26 mouse cellular contexts compared by ENCODE assay signal in the genomic region with DNA sequence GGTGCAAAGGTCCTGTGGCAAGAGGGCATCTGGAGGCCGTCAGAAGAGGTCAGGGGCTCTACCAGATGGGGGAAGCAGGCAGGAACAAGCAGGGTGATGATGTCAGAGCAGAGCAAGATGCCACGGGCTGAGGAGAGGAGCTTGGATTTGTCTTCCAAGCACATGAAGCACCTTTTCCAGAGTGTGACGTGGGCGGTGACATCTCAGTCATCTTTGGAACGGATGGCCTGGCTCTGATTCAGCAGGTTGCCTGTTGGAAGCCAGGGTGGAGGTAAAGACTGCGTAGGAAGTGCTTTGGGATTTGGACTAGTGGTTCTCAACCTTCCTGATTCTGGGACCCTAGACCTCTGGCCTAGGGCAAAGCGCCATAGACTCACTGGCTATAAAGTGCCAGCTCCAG. TPM values are rescaled to one million over a fixed set of nuclear protein-coding genes. Genes with fewer than 3 reads are reported as not detected.
DNase-seq lines count a peak whose midpoint lies in the region; ATAC-seq and TF ChIP-seq lines count a peak whose summit lies in the region.
"Had no signal": no experiment of that assay in that cellular context is flagged by ENCODE, and none has a peak within 500 bp of the region (broad histone marks: within the 10 kb centered on the region; RNA-seq: fewer than 3 reads in every experiment).

No protein-coding gene starts in this region.

- H3K9ac ChIP-seq in intestine, embryonic 16.5 days (ENCODE audit: low read depth, low read length): no peak overlapping the region
- no peak overlapping the region for H3K9ac ChIP-seq in kidney, embryonic 16.5 days (replicated peaks; ENCODE audit: low read length)
- H3K9ac ChIP-seq: heart, embryonic 15.5 days; neural tube, embryonic 12.5 days had no signal

- H3K4me2 ChIP-seq in intestine, embryonic 16.5 days (ENCODE audit: low read depth, low read length): no peak overlapping the region
- no peak overlapping the region for H3K4me2 ChIP-seq in kidney, embryonic 16.5 days (replicated peaks; ENCODE audit: low read depth, low read length)
- H3K4me2 ChIP-seq: heart, embryonic 15.5 days; liver, embryonic 11.5 days; neural tube, embryonic 12.5 days had no signal

- H3K4me3 ChIP-seq in cortical plate, adult 2 months (ENCODE audit: insufficient read depth, low read length): no peak overlapping the region
- no peak overlapping the region for H3K4me3 ChIP-seq in intestine, embryonic 16.5 days (ENCODE audit: low read length)
- H3K4me3 ChIP-seq in kidney, embryonic 16.5 days (ENCODE audit: low read length): no peak overlapping the region
- H3K4me3 ChIP-seq: gastrocnemius, adult 2 months; heart, embryonic 15.5 days; hindbrain, embryonic 10.5 days; limb, embryonic 10.5 days; midbrain, embryonic 10.5 days; neural tube, embryonic 12.5 days had no signal

- no peaks in the 10 kb centered on the region for H3K9me3 ChIP-seq in intestine, embryonic 16.5 days (ENCODE audit: control insufficient read depth, low read length)
- H3K9me3 ChIP-seq in kidney, embryonic 16.5 days (ENCODE audit: low read length): no peaks in the 10 kb centered on the region
- H3K9me3 ChIP-seq: heart, embryonic 15.5 days; hindbrain, embryonic 10.5 days; limb, embryonic 10.5 days; midbrain, embryonic 10.5 days; neural tube, embryonic 12.5 days had no signal

- no peak for TF ChIP-seq POLR2A in cortical plate, adult 2 months (IDR thresholded peaks at IDR 0.05; ENCODE audit: extremely low read depth, insufficient read depth, low read length)

- peaks cover 5% of the 10 kb centered on the region; the same call in 1 of the 2 replicates for H3K4me1 ChIP-seq in cortical plate, adult 2 months (ENCODE audit: control insufficient read depth, insufficient read depth, low read length)
- H3K4me1 ChIP-seq in intestine, embryonic 16.5 days (ENCODE audit: control insufficient read depth, insufficient read depth, low read length): peaks cover 12% of the 10 kb centered on the region
- H3K4me1 ChIP-seq in kidney, embryonic 16.5 days (ENCODE audit: insufficient read depth, low read length): peaks cover 18% of the 10 kb centered on the region

- H3K27me3 ChIP-seq in intestine, embryonic 16.5 days (replicated peaks; ENCODE audit: control insufficient read depth, insufficient read depth, low read length): peaks cover 28% of the 10 kb centered on the region; the same call in 1 of the 2 replicates
- H3K27me3 ChIP-seq in kidney, embryonic 16.5 days (ENCODE audit: insufficient read depth, low read length): peaks cover 28% of the 10 kb centered on the region

- H3K27ac ChIP-seq in cortical plate, adult 2 months (ENCODE audit: insufficient read depth, low read length): peak overlapping the region; percentile 40
- H3K27ac ChIP-seq in intestine, embryonic 16.5 days (ENCODE audit: low read length): no peak overlapping the region
- no peak overlapping the region for H3K27ac ChIP-seq in kidney, embryonic 16.5 days (ENCODE audit: low read length)
- H3K27ac ChIP-seq: gastrocnemius, adult 2 months; heart, embryonic 15.5 days; hindbrain, embryonic 10.5 days; limb, embryonic 10.5 days; midbrain, embryonic 10.5 days; neural tube, embryonic 12.5 days; stomach, postnatal 0 days had no signal

- peak; percentile 27; the same call in 1 of the 2 replicates for ATAC-seq in frontal cortex, adult (ENCODE audit: low TSS enrichment)
- ATAC-seq in intestine, embryonic 16.5 days: no peak
- ATAC-seq in kidney, embryonic 16.5 days (ENCODE audit: low FRiP score, low TSS enrichment): no peak
- ATAC-seq: activated CD4-positive, CD25-positive, alpha-beta regulatory T cell, adult 4 months; Patski had no signal

- WGBS in intestine, embryonic 16.5 days: 67% methylated on average over 7 of the region's 7 CpGs
- 71% methylated on average over 7 of the region's 7 CpGs for WGBS in kidney, embryonic 16.5 days

- no peak for DNase-seq in frontal cortex, postnatal 10 days (ENCODE audit: low spot score in 2 of 2)
- DNase-seq in frontal cortex, postnatal 36 days (ENCODE audit: low spot score in 2 of 2): peak; percentile 71 to 80
- DNase-seq in right cerebral cortex, adult 2 months (ENCODE audit: low spot score in 2 of 2): peak; percentile 73 to 82
- DNase-seq in thymus, postnatal 10 days (ENCODE audit: low spot score in 2 of 2): no peak
- DNase-seq: adrenal gland, postnatal 25 days; cerebellum, adult 9-11 months; gastrocnemius, adult 2 months; heart, adult 18-20 months; kidney, adult 2 months; kidney, postnatal 25 days; lung, adult 2 months; lung, postnatal 4 days; thymus, postnatal 25 days had no signal

- H3K36me3 ChIP-seq in intestine, embryonic 16.5 days (ENCODE audit: control insufficient read depth, insufficient read depth, low read length): no peaks in the 10 kb centered on the region
- H3K36me3 ChIP-seq in kidney, embryonic 16.5 days (ENCODE audit: insufficient read depth, low read length): no peaks in the 10 kb centered on the region
- H3K36me3 ChIP-seq: heart, embryonic 15.5 days; hindbrain, embryonic 10.5 days; limb, embryonic 10.5 days; midbrain, embryonic 10.5 days; neural tube, embryonic 12.5 days had no signal

- no peak for TF ChIP-seq CTCF in cortical plate, adult 2 months (IDR thresholded peaks at IDR 0.05; ENCODE audit: extremely low read depth, insufficient read depth, low read length)

RNA-seq across cellular contexts. Expression of a gene that starts 3.0 kb away (rescaled TPM):
- 83.9 and 90.5 TPM in 2 replicates for polyA plus RNA-seq in cortical plate, adult 2 months (2012; rRNA removed)
- polyA plus RNA-seq in intestine, embryonic 16.5 days (2015; fragmentation: Nextera tagmentation; extraction: Ambion mirVana): 3.6 and 4.8 TPM in 2 replicates
- 3.3 and 4.7 TPM in 2 replicates for polyA plus RNA-seq in kidney, embryonic 16.5 days (2015; fragmentation: Nextera tagmentation; extraction: Ambion mirVana)

Comparison
In these comparisons a context has a peak if more than half of its experiments do, and no peak if none do; other contexts are left out.
1. DNase-seq: peak in frontal cortex, postnatal 36 days (2 of 2) and right cerebral cortex, adult 2 months (2 of 2); none in frontal cortex, postnatal 10 days (0 of 2) and thymus, postnatal 10 days (0 of 2).
2. RNA of a gene that starts 3.0 kb away (polyA plus RNA-seq): 83.9 to 90.5 TPM in cortical plate, adult 2 months; 3.3 to 4.7 TPM in kidney, embryonic 16.5 days and 3.6 to 4.8 TPM in intestine, embryonic 16.5 days; every median in the first group is over 10 times any median in the second.